Mouse (Mus musculus) liver, embryonic 14.5 days (tissue): ENCODE measurements at regions not wholly inside any gene's neighbourhood (a gene's known extent, or its start where the extent isn't known, plus 50 kb on each side); places are given as distances from the start of the nearest gene placed in this dataset.

Experiments
- ATAC-seq: fragments of 200-750 bp; cut with Nextera tagmentation; 2 replicates; pipeline ENCODE4 v1.8.0; 2017; ENCODE audit warnings: moderate number of reproducible peaks, mild to moderate bottlenecking, moderate library complexity; ENCODE audit not compliant: insufficient read depth
- DNase-seq, 3 experiments: peaks; one replicate each; pipeline ENCODE4 v3.0.0-alpha.2; 2012 to 2013; ENCODE audit warnings: low read depth in 3 of 3, low spot score in 3 of 3
- H3K27ac ChIP-seq: fragments of 300-500 bp; sonication (generic); 2 replicates; pipeline ENCODE4 v1.5.1; 2014; ENCODE audit warnings: moderate library complexity, mild to moderate bottlenecking, control low read depth, inconsistent platforms
- H3K27me3 ChIP-seq: fragments of 300-500 bp; sonication (generic); 2 replicates; pipeline ENCODE4 v1.6.1; 2014; ENCODE audit warnings: mild to moderate bottlenecking, low read length, moderate library complexity; ENCODE audit not compliant: control insufficient read depth, insufficient read depth
- H3K36me3 ChIP-seq: fragments of 300-500 bp; sonication (generic); replicated peaks from 2 replicates; pipeline ENCODE4 v1.6.1; 2014; ENCODE audit warnings: low read depth; ENCODE audit not compliant: control insufficient read depth, insufficient read depth
- H3K4me1 ChIP-seq, 2 experiments: fragments of 200-500 bp in 1 of 2; fragments of 300-500 bp in 1 of 2; sonication (generic) in 1 of 2; replicated peaks; 2 replicates each; pipeline ENCODE4 v1.6.1; 2012 to 2014; ENCODE audit warnings: antibody characterized with exemption in 1 of 2, inconsistent platforms in 1 of 2, low read length in 1 of 2; ENCODE audit not compliant: control insufficient read depth in 2 of 2, insufficient read depth in 2 of 2
- H3K4me2 ChIP-seq: fragments of 300-500 bp; sonication (generic); 2 replicates; pipeline ENCODE4 v1.6.1; 2014; ENCODE audit warnings: low read depth, mild to moderate bottlenecking, control low read depth, moderate library complexity
- H3K4me3 ChIP-seq, 2 experiments: fragments of 200-500 bp in 1 of 2; fragments of 300-500 bp in 1 of 2; sonication (generic) in 1 of 2; 2 replicates each; pipeline ENCODE4 v1.5.1; 2012 to 2014; ENCODE audit warnings: low read depth in 2 of 2, low read length in 2 of 2, mild to moderate bottlenecking in 2 of 2, control low read depth in 1 of 2, inconsistent platforms in 1 of 2, moderate library complexity in 1 of 2; ENCODE audit not compliant: insufficient read depth in 1 of 2
- H3K9ac ChIP-seq: fragments of 300-500 bp; sonication (generic); replicated peaks from 2 replicates; pipeline ENCODE4 v1.6.1; 2014; ENCODE audit warnings: mild to moderate bottlenecking, control low read depth, moderate library complexity
- H3K9me3 ChIP-seq: fragments of 300-500 bp; sonication (generic); 2 replicates; pipeline ENCODE4 v1.6.1; 2016; ENCODE audit warnings: low read length, mixed read lengths; ENCODE audit not compliant: control insufficient read depth
- CTCF ChIP-seq: IDR thresholded peaks from 2 replicates; pipeline ENCODE4 v1.5.1; 2016; ENCODE audit warnings: antibody characterized with exemption, low read depth, control low read depth
- EP300 ChIP-seq: IDR thresholded peaks from 2 replicates; pipeline ENCODE4 v1.6.1; 2016; ENCODE audit warnings: antibody characterized with exemption, low read depth
- WGBS: fragments of 180-500 bp; shearing (Covaris S2); extraction: QIAGEN DNeasy Blood & Tissue Kit; methylation state at CpG from one replicate; pipeline ENCODE4 v1.1.7; 2014; ENCODE audit not compliant: insufficient replicate concordance; 5-methylcytosine and 5-hydroxymethylcytosine counted together

GRCm38 (mm10) chr10:111099059-111099811, 65.3 kb upstream of the Osbpl8 start:
- Histone ChIP-seq H3K36me3 (no peaks in the 10 kb centered on the region), H3K9me3 (no peaks in the 10 kb centered on the region), H3K9ac (no peak overlapping the region), H3K27ac (no peak overlapping the region), H3K4me1 (peaks cover 0 to 3% of the 10 kb centered on the region in 2 experiments; a peak in 2 of 4 replicates), H3K4me3 (no peak overlapping the region), H3K27me3 (no peaks in the 10 kb centered on the region), H3K4me2 (no peak overlapping the region)
- DNase-seq: no peak
- TF ChIP-seq EP300 (no peak), CTCF (no peak)
- WGBS: 64% methylated on average over 5 of the region's 5 CpGs
- no peak for ATAC-seq

DNA sequence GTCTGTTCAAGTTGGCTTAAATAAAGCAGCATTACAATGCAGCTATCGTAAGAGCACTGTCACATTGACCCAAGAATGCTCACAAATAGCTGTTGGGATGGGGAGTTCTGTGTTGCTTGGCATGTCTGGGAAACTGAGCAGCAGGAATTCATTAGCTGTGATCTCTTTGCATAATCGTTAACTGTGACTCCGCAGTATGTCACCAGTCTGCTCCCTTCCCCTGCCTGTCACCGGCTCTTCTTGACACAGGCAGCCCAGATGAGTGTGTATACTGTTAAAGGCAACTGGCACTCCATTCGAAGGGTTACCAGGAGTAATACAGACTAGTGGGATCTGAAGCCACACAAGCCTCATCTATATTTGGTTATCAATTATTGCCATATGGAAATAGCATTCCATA, 67.3 kb upstream of the Osbpl8 start:
- no peak for DNase-seq

GRCm38 (mm10) chr10:111096811-111097210, 67.7 kb upstream of the Osbpl8 start:
- ATAC-seq (no peak), DNase-seq (no peak)
- Histone ChIP-seq H3K27me3 (no peaks in the 10 kb centered on the region), H3K27ac (no peak overlapping the region), H3K4me3 (no peak overlapping the region), H3K9ac (no peak overlapping the region), H3K4me1 (no peaks in the 10 kb centered on the region; a peak in 1 of 4 replicates), H3K4me2 (no peak overlapping the region), H3K36me3 (no peaks in the 10 kb centered on the region), H3K9me3 (no peaks in the 10 kb centered on the region)
- WGBS: 74% methylated on average over 6 of the region's 6 CpGs
- TF ChIP-seq EP300 (no peak), CTCF (no peak)

More for the DNA sequence above, 67.3 kb upstream of the Osbpl8 start:
- Histone ChIP-seq H3K36me3 (no peaks in the 10 kb centered on the region), H3K4me2 (no peak overlapping the region), H3K4me1 (no peaks in the 10 kb centered on the region; a peak in 1 of 4 replicates), H3K27ac (no peak overlapping the region), H3K9me3 (no peaks in the 10 kb centered on the region), H3K4me3 (no peak overlapping the region), H3K9ac (no peak overlapping the region), H3K27me3 (no peaks in the 10 kb centered on the region)
- 66% methylated on average over 5 of the region's 5 CpGs for WGBS
- ATAC-seq: no peak
- TF ChIP-seq CTCF (no peak), EP300 (no peak)

DNA sequence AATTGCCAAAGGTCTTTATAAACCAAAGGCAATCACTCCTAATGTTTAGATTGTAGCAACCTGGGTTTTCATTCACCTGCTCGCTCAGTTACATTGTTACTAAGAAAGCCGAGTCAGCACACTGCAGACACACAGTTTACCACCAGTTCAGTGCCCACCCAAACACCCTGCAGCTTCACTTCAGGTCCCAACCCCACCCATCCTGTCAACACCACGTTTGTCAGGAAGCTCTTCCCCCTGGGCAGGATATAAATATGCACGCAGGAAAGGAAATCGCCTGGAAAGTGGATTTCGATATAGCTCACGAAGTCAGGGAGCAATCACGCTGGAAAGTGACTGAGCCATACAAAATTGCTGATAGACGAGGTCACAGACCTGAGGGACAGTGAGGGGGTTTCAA, 70.1 kb upstream of the Osbpl8 start:
- ATAC-seq: no peak
- no peak for TF ChIP-seq CTCF
- no peak for TF ChIP-seq EP300
- H3K27me3 ChIP-seq: no peaks in the 10 kb centered on the region
- H3K9me3 ChIP-seq: no peaks in the 10 kb centered on the region
- 39% methylated on average over 9 of the region's 9 CpGs for WGBS
- H3K4me1 ChIP-seq: no peaks in the 10 kb centered on the region
- DNase-seq: no peak
- no peak overlapping the region for H3K9ac ChIP-seq
- no peak overlapping the region for H3K4me3 ChIP-seq
- no peaks in the 10 kb centered on the region for H3K36me3 ChIP-seq
- H3K27ac ChIP-seq: no peak overlapping the region
- H3K4me2 ChIP-seq: no peak overlapping the region

DNA sequence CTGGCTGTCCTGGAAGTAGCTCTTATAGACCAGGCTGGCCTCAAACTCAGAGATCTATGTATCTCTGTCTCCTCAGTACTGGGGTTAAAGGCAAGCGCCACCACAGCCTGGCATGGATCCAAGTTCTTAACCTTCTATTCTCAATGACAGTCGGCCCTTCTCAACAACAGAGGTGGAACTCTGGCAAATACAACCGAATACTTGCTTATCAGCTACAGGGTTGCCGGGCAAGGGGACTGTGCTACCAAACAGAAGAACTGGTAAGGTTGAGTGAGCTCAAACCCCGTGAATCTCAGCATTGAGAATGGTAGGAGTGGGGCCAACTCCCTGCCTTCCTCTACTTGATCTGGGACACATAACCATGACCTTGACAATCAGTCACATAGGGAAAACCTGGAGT, 75.2 kb upstream of the Osbpl8 start:
- no peaks in the 10 kb centered on the region for H3K9me3 ChIP-seq
- no peaks in the 10 kb centered on the region for H3K27me3 ChIP-seq
- no peak overlapping the region for H3K27ac ChIP-seq
- no peak overlapping the region for H3K4me2 ChIP-seq
- DNase-seq: no peak
- no peaks in the 10 kb centered on the region for H3K36me3 ChIP-seq
- H3K4me3 ChIP-seq: no peak overlapping the region
- TF ChIP-seq CTCF (no peak), EP300 (no peak)
- no peak overlapping the region for H3K9ac ChIP-seq
- H3K4me1 ChIP-seq: no peaks in the 10 kb centered on the region
- ATAC-seq: no peak
- 55% methylated on average over 5 of the region's 5 CpGs for WGBS
